Mouse (Mus musculus): ENCODE measurements at regions not wholly inside any gene's neighbourhood (a gene's known extent, or its start where the extent isn't known, plus 50 kb on each side); places are given as distances from the start of the nearest gene placed in this dataset.
A peak's percentile ranks its signal among the peaks of the same experiment; 100 is the strongest.

GRCm38 (mm10) chr9:93509646-93510045, 967.6 kb downstream of the Plod2 start:
- DNase-seq = no peak

- DNase-seq = no peak
These were observed 982.0 kb downstream of the Plod2 start for GRCm38 (mm10) chr9:93524055-93524454.

DNA sequence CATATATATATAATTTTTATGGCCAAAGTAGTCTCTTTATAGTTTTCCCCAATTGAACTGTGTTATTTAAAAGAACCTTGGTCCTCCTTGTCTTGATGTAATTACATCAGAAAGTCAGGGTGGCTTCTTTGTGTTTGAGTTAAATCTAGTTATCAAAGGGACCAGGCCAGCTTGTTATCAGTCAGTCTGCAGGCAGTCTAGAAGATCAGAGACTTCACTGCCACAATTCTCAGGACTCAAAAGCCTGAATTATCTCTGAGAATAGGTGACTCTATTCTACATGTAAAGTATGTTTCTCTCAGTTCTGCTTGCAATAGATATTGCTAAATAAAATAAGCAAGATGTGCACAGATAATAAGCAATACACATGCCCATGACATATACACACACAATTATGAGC, 983.1 kb downstream of the Plod2 start:
- DNase-seq = no peak

DNA sequence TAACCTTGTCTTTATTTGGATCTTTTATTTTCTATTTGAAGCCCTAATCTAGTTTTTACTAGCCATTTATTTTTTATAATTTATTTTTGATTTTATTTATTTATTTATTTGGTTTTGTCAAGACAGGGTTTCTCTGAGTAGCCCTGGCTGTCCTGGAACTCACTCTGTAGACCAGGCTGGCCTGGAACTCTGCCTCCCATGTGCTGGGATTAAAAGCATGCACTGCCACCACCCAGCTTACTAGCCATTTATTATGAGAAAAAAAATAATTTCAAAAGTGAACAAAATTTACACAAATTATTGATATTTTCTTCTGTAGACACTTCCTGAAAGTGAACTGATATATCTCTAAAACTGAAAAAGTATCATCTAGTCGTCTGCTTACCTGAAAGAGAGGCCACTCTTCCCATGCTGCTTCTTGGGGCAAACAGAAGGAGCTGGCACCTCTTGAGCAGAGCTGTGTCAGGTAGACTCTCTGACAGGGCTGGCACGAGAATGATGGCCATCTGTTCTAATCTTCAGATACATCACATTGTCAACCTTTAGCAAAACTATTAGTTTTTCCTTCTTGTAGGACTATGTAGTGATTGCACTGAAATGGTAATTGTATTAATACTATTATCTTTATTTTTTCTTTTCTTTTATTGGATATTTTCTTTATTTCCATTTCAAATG, 988.8 kb downstream of the Plod2 start:
- peak; percentile 34 for DNase-seq

Data from cerebellum, adult 9-11 months (tissue).